Mouse (Mus musculus): ENCODE results near the gene Jph2. TPM values are rescaled to one million over a fixed set of nuclear protein-coding genes. Genes with fewer than 3 reads are reported as not detected.

Jph2 gene
- polyA plus RNA-seq, 1 experiment from 2014 or later = 0.52 TPM

DNA sequence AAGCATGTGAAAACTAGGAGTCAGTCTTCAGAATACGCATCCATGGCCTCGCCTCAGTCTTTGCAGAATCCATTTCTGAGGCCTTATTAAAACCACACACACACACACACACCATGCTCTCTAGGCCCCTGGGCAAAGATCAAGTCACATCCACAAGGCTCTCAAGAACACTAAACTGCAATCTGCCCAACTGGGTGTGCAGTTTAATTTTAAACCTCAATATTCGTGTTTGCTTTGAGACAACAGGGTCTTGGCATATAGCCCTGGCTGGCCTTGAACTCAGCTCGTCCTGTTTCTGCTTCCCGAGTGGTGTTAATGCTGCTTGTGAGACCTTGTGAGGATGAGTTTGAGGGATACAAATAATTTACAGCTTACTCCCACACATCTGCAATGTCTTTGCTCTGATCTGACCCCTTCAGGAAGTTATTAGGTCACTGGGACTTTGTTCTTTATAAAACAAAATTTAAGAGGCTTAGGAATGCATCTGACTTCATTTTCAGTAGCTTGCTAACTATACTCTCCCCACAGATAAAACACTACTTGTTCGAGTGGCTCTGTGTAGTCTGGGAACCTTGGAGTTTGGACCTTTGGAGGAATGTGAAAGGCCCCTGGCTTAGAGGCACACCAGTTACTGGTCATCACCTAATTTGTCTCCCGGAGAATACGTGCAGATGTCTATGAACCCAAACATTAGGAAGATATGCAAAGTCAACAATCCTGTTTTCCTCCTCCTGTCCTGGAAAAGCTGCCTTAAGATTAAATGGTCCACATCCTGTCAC is 6.4 kb upstream of the Jph2 start:
- no peak overlapping the region for H3K27ac ChIP-seq (replicated peaks)
- no peaks in the 10 kb centered on the region for H3K27me3 ChIP-seq (replicated peaks; ENCODE audit: low read depth, poor library complexity, severe bottlenecking)
- peaks cover 41% of the 10 kb centered on the region for H3K36me3 ChIP-seq (replicated peaks)
- no peak overlapping the region for H3K4me3 ChIP-seq
- no peak for DNase-seq (ENCODE audit: low spot score)
- WGBS = 91% methylated on average over 8 of the region's 8 CpGs
- H3K4me1 ChIP-seq = no peaks in the 10 kb centered on the region
- no peaks in the 10 kb centered on the region for H3K9me3 ChIP-seq

DNA sequence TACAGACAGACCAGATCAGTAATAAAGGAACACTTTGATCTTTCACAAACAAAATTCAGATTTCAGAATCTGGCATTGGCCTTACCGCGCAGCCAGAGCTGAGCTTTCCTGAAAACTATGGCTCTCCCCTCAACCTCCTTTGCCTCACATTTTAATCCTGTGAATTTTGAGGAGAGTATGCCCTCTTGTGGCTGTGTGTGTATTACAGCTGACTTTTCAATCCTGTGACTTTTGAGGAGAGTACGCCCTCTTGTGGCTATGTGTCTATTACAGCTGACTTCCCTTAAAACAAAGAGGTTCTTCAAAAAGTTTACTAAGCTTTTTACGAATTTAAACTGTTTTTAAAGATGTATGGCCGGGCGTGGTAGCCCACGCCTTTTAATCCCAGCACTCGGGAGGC is 3.4 kb upstream of the Jph2 start:
- Histone ChIP-seq H3K9me3 (no peaks in the 10 kb centered on the region), H3K27ac (replicated peaks) (no peak overlapping the region), H3K4me3 (no peak overlapping the region), H3K27me3 (replicated peaks; ENCODE audit: low read depth, poor library complexity, severe bottlenecking) (no peaks in the 10 kb centered on the region), H3K4me1 (peaks cover 22% of the 10 kb centered on the region), H3K36me3 (replicated peaks) (peaks cover 16% of the 10 kb centered on the region)
- DNase-seq (ENCODE audit: low spot score) = peak; percentile 77
- WGBS = 16% methylated on average over 8 of the region's 8 CpGs

DNA sequence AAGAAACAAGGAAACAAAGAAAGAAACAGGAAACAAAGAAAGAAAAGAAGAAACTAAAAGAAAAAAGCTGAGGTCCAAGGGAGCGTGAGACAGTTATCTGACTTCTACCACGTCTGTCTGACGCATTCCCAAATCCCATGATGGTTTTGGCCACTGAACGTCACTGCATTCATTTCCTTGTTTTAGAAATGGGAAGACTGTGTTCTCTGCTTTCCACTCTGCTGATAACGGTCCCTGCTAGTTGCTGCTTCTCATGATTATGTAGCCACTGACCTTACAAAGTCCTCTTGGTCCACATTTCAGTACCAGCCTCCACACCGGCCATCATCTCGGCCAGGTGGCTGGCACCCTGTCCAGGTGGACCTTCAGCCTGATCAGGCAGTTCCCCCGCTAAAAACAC is 1.4 kb upstream of the Jph2 start:
- WGBS = 80% methylated on average over 8 of the region's 8 CpGs
- H3K4me3 ChIP-seq = no peak overlapping the region
- no peaks in the 10 kb centered on the region for H3K27me3 ChIP-seq (replicated peaks; ENCODE audit: low read depth, poor library complexity, severe bottlenecking)
- H3K9me3 ChIP-seq = no peaks in the 10 kb centered on the region
- no peak for DNase-seq (ENCODE audit: low spot score)
- H3K27ac ChIP-seq (replicated peaks) = no peak overlapping the region
- peaks cover under 1% of the 10 kb centered on the region; the same call in 1 of the 2 replicates for H3K36me3 ChIP-seq (replicated peaks)
- peaks cover 22% of the 10 kb centered on the region for H3K4me1 ChIP-seq

DNA sequence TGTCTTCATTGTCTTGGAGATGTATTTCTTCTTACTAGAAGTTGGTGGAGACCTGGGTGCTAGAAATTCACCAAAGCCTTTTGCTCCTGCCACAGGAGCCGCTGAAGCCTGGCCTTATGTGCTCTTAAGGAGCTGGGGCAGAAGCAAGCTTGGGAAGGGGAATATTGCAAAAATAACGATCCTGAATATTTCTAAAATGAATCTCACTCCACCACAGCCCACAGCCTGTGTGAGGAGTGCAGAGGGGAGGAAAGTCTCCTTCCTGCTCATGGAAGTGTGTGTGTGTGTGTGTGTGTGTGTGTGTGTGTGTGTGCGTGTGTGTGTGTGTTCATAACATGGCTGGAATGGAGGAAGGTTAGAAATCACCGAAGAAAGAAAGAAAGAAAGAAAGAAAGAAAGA is 977 bp upstream of the Jph2 start:
- peaks cover 22% of the 10 kb centered on the region for H3K4me1 ChIP-seq
- WGBS = 88% methylated on average over 4 of the region's 4 CpGs
- H3K9me3 ChIP-seq = no peaks in the 10 kb centered on the region
- no peak for DNase-seq (ENCODE audit: low spot score)
- H3K27ac ChIP-seq (replicated peaks) = peak overlapping the region; percentile 76; the same call in 1 of the 2 replicates
- H3K4me3 ChIP-seq = no peak overlapping the region
- H3K36me3 ChIP-seq (replicated peaks) = no peaks in the 10 kb centered on the region
- H3K27me3 ChIP-seq (replicated peaks; ENCODE audit: low read depth, poor library complexity, severe bottlenecking) = no peaks in the 10 kb centered on the region

DNA sequence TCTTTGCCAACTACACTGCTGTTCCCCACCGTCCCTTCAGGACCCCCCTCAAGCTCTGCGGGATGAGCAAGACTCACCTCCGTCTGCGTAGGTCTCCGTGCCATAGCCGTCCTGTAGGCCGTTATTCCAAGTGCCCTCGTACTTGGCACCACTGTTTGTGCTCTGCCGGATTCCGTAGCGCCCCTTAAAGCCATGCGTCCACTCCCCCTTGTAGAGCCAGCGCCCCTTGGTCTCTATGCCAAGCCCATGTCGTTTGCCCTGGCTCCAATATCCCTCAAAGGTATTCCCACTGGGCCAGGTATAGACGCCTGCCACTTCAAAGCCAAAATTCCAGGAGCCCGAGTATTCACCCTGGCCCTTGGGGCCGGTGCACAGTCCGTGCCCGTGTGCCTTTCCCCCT is 722 bp downstream of the Jph2 start:
- Histone ChIP-seq H3K27ac (replicated peaks) (peak overlapping the region; percentile 76), H3K27me3 (replicated peaks; ENCODE audit: low read depth, poor library complexity, severe bottlenecking) (no peaks in the 10 kb centered on the region), H3K4me1 (peaks cover 22% of the 10 kb centered on the region), H3K9me3 (no peaks in the 10 kb centered on the region), H3K4me3 (peak overlapping the region; percentile 47), H3K36me3 (replicated peaks) (no peaks in the 10 kb centered on the region)
- DNase-seq (ENCODE audit: low spot score) = no peak
- 89% methylated on average over 19 of the region's 19 CpGs for WGBS

DNA sequence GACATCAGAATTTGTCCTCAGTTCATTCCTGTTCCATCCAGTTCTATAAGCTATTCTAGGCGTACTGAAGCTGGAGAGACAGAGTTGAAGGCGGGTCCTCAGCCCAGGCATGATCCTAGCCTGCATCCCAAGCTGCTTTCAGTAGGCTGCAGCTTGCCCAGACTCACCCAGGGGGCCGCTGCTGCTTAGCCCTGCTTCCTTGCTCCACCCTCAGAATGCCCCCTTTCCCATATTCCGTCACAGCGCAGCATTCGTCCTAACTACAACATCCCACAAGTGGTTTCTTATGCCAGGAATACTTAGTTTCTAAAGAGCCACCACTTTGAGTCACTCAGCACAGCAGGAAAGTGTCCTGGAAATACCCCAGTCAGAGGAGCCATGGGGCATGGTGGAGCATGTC is 2.8 kb downstream of the Jph2 start:
- no peaks in the 10 kb centered on the region for H3K27me3 ChIP-seq (replicated peaks; ENCODE audit: low read depth, poor library complexity, severe bottlenecking)
- no peak overlapping the region for H3K4me3 ChIP-seq
- H3K4me1 ChIP-seq = peaks cover 22% of the 10 kb centered on the region
- no peaks in the 10 kb centered on the region for H3K9me3 ChIP-seq
- H3K27ac ChIP-seq (replicated peaks) = no peak overlapping the region
- WGBS = 77% methylated on average over 6 of the region's 6 CpGs
- DNase-seq (ENCODE audit: low spot score) = no peak
- no peaks in the 10 kb centered on the region for H3K36me3 ChIP-seq (replicated peaks)

DNA sequence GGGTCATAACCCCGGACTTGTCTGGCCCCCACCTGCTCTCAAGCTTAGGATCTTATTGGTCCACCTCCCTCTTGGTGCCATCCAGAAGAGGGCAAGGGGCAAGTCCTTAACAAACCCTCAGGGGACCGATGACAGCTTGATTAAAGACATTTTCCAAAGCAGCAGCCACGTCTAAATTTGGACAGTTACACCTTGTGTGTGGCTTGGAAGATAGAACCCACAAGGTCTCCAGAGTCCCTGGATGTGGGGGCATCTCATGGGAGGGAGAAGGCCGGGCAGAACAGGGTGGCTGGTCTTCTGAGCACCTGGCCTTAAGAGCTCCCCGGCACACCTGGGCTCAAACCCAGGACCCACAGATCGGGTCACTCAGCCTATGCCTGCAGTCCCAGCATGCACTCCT is 3.8 kb downstream of the Jph2 start:
- DNase-seq (ENCODE audit: low spot score) = no peak
- no peak overlapping the region for H3K4me3 ChIP-seq

DNA sequence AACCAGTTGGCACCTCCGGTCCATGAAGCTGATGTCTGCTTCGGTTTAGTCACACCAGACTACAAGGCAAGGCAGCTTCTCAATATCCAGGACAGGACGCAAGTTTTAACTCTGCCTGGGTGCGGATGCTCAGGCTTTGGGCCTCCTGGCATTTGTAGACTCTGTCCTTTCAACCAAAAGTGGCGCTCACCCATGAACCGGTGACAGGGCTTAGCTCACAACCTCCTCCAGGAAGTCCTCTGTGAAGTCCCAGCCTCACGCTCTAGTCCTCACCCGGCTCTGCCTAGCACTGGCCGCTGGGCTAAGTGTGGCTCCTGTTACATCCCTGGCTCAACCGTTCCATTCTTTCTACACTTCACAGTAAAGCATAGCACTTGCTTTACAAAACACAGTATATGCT is 4.6 kb downstream of the Jph2 start:
- peaks cover 15% of the 10 kb centered on the region for H3K4me1 ChIP-seq
- no peaks in the 10 kb centered on the region for H3K9me3 ChIP-seq
- no peak for DNase-seq (ENCODE audit: low spot score)
- H3K27ac ChIP-seq (replicated peaks) = no peak overlapping the region
- no peaks in the 10 kb centered on the region for H3K36me3 ChIP-seq (replicated peaks)
- WGBS = 91% methylated on average over 10 of the region's 10 CpGs
- H3K27me3 ChIP-seq (replicated peaks; ENCODE audit: low read depth, poor library complexity, severe bottlenecking) = no peaks in the 10 kb centered on the region
- H3K4me3 ChIP-seq = no peak overlapping the region

More for the DNA sequence above, 3.8 kb downstream of the Jph2 start:
- no peak overlapping the region for H3K27ac ChIP-seq (replicated peaks)
- H3K36me3 ChIP-seq (replicated peaks) = no peaks in the 10 kb centered on the region
- H3K4me1 ChIP-seq = peaks cover 22% of the 10 kb centered on the region
- 69% methylated on average over 6 of the region's 6 CpGs for WGBS
- H3K9me3 ChIP-seq = no peaks in the 10 kb centered on the region
- H3K27me3 ChIP-seq (replicated peaks; ENCODE audit: low read depth, poor library complexity, severe bottlenecking) = no peaks in the 10 kb centered on the region

DNA sequence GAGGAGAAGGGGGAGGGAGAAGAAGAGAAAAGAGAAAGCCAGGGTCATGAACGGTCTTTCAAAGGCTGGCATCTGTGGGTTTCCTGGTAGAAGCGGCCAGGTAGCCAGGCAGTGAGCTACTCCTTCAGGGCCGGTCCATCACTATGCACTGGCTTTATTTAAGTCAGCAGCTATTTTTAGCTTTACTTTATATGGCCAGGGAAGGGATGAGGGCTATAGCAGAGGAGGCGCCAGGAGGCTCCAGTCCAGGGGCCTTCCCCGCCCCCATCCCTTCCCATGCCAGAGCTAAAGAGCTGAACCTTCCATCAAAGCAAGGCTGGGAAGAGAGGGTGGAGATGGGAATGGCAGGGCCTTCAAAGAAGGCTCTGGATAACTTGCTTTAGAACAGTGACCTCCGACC is 5.4 kb downstream of the Jph2 start:
- DNase-seq (ENCODE audit: low spot score) = no peak
- H3K4me3 ChIP-seq = no peak overlapping the region
- no peaks in the 10 kb centered on the region for H3K36me3 ChIP-seq (replicated peaks)
- WGBS = 86% methylated on average over 6 of the region's 6 CpGs
- peaks cover 7% of the 10 kb centered on the region for H3K4me1 ChIP-seq
- no peak overlapping the region for H3K27ac ChIP-seq (replicated peaks)
- H3K27me3 ChIP-seq (replicated peaks; ENCODE audit: low read depth, poor library complexity, severe bottlenecking) = no peaks in the 10 kb centered on the region
- H3K9me3 ChIP-seq = no peaks in the 10 kb centered on the region

DNA sequence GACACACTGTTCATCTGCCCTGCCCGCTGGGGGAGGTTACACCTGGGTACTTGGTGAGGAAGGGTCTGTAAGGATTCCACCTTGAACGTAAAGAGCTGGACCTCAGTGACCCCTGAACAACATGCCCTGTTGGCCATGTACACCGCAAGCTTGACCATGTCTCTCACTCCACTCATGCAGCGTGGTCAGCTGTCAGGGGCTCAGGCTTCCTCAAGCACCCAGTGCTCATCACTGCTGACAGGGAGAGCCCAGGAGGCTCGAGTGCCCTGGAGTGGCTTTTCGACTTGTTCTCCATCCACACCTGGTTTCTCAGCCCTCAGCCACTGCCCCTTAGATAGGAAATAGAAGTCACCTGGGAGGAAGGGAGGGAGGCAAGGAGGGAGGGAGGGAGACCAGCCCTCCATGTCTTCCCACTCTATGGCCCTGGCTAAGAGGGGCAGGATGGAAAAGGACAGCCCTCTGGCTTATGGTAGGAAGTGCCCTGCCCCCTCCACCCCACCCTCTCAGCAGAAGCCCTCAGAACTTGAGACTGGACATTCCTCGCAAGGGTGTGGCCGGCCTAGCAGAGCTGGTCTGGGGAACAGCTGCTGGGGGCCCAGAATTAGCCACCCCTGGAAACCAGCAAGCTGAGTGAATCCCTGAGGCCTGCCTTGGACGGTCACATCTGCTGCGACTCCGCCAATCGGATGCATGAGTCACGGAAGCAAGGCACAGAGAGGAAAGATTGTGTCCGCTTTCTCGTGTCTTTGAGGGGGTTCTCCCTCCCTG is 11.2 kb downstream of the Jph2 start:
- H3K9me3 ChIP-seq = no peaks in the 10 kb centered on the region
- no peak for DNase-seq (ENCODE audit: low spot score)
- 76% methylated on average over 15 of the region's 15 CpGs for WGBS
- no peak overlapping the region for H3K4me3 ChIP-seq
- H3K27ac ChIP-seq (replicated peaks) = no peak overlapping the region
- H3K27me3 ChIP-seq (replicated peaks; ENCODE audit: low read depth, poor library complexity, severe bottlenecking) = no peaks in the 10 kb centered on the region
- no peaks in the 10 kb centered on the region for H3K36me3 ChIP-seq (replicated peaks)
- peaks cover 12% of the 10 kb centered on the region for H3K4me1 ChIP-seq

DNA sequence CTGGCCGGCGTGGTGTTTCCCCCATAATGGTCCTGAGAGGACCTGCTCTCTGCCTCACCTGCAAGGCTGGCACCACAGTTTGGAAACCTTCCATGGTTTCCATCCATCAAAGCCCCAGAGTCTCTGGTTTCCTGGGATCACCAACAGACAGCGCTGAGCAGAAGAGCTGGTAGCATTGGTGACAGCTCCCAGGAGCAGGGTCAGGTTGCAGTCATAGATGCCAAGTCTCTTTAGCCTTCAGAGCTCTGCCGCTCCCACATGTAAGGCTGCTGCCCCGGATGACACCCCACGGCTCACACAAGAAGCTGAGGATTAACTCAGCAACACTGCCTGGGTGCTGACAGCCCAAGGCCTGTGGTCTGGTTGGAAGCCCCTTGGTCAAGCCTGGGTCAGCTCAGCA is 12.7 kb downstream of the Jph2 start:
- WGBS = 86% methylated on average over 6 of the region's 6 CpGs
- no peak overlapping the region; the same call in 1 of the 2 replicates for H3K27ac ChIP-seq (replicated peaks)
- H3K27me3 ChIP-seq (replicated peaks; ENCODE audit: low read depth, poor library complexity, severe bottlenecking) = no peaks in the 10 kb centered on the region

DNA sequence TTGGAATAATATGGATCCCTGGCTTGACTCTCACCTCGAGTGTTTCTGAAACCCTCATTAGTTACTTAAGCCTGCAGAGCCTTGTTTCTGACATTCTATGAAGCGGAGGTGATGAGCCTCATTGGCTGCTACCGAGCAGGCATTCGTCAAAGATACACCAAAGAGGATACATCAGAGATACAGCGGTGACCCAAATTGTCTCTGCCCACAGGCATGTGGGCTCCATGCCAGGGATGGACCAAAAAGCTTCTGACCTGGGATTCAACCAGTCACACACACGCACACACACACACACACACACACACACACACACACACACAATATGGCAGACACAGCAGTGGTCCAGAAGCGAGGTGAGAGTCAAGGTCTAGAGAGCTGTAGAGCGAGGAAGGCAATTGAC is 16.5 kb downstream of the Jph2 start:
- Histone ChIP-seq H3K4me3 (no peak overlapping the region), H3K27ac (replicated peaks) (no peak overlapping the region), H3K9me3 (peaks cover under 1% of the 10 kb centered on the region; the same call in 1 of the 2 replicates), H3K36me3 (replicated peaks) (no peaks in the 10 kb centered on the region), H3K27me3 (replicated peaks; ENCODE audit: low read depth, poor library complexity, severe bottlenecking) (peaks cover 23% of the 10 kb centered on the region), H3K4me1 (0 out of 2 replicates have a peak, but pooled peaks cover 3% of the 10 kb centered on the region)
- WGBS = 86% methylated on average over 8 of the region's 8 CpGs
- no peak for DNase-seq (ENCODE audit: low spot score)

More for the DNA sequence above, 12.7 kb downstream of the Jph2 start:
- Histone ChIP-seq H3K36me3 (replicated peaks) (no peaks in the 10 kb centered on the region), H3K9me3 (no peaks in the 10 kb centered on the region), H3K4me3 (no peak overlapping the region), H3K4me1 (peaks cover 12% of the 10 kb centered on the region)
- DNase-seq (ENCODE audit: low spot score) = no peak

DNA sequence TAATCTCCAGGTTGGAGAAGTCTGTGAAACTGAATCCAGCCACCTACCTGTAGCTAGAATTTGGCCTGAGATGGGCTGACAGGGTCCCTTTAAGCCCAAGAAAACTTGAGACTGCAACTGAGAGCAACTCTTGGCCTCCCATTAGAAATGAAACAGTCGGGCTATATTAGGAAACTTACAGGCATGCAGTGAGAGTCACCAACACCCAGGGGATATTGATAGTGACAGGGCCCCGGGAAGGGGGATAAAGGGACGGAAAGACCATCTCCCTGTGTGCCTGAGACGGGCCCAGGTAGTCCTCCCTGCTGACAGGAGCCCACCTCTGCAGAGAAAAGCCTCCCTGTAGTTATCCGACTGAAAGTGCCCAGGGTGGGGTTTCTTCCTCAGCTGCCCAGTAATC is 18.4 kb downstream of the Jph2 start:
- H3K4me1 ChIP-seq = 0 out of 2 replicates have a peak, but pooled peaks cover 6% of the 10 kb centered on the region
- no peak overlapping the region for H3K4me3 ChIP-seq
- H3K36me3 ChIP-seq (replicated peaks) = 0 out of 2 replicates have a peak, but pooled peaks cover 7% of the 10 kb centered on the region
- H3K27me3 ChIP-seq (replicated peaks; ENCODE audit: low read depth, poor library complexity, severe bottlenecking) = peaks cover 42% of the 10 kb centered on the region
- H3K9me3 ChIP-seq = peaks cover 9% of the 10 kb centered on the region; the same call in 1 of the 2 replicates
- DNase-seq (ENCODE audit: low spot score) = no peak
- WGBS = 80% methylated on average over 5 of the region's 5 CpGs
- H3K27ac ChIP-seq (replicated peaks) = no peak overlapping the region

All from embryonic facial prominence, embryonic 10.5 days (tissue).